Mouse (Mus musculus): ENCODE measurements at regions not wholly inside any gene's neighbourhood (a gene's known extent, or its start where the extent isn't known, plus 50 kb on each side); places are given as distances from the start of the nearest gene placed in this dataset.
"Not testable (repeated sequence)": the region's sequence is repeated elsewhere in the genome, so short reads cannot be mapped to it uniquely, and the experiment has no call there.

DNA sequence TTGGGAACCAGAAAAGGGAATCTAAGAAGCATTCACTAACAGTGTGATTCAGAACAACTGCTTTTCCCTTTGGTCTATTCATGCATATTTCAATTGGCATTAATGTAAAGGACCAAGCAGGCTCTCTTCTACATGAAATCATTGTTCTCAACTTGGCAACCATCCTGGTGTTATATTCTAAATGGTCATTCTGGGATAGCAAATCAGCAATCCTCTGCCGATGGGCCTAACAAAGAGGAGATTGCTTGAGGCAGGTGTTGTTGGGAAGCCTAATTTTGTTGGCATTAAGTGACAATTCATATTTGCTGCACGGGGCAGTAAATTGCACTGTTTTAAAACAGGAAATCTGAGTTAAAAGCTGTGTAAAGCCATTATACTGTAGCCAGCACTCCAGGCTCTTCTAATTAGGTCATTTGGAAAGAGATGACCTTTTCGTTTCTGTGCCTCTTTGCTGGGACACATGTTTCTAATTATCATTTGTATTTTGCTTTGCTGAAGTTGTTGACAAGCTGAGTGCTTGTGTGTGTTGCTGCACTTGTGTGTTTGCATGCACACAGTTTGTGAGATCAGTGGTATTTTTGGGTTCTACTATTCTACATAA lies 275.4 kb downstream of the Cetn3 start:
- in situ Hi-C loops (cut with MseI, MboI) = no loop called here

DNA sequence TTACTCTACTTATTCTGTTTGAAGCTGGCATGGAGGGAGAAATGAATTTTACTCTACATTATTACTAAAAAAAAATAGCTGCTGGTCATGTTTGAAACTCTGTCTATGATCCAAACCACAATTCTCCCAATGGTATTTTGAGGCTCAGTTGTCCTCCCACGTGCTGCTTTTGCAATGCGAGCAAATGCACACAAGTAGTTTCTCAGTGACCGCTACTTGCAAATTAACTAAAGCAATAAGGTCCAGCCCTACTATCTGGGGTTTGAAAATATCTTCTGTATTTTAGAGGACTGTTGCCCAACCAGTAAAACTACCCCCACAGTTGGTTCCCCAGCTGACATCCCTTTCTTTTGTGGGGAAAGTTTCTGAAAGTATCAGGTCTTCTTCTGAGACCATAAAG lies 276.0 kb downstream of the Cetn3 start:
- in situ Hi-C loops (cut with MseI, MboI) = no loop called here

DNA sequence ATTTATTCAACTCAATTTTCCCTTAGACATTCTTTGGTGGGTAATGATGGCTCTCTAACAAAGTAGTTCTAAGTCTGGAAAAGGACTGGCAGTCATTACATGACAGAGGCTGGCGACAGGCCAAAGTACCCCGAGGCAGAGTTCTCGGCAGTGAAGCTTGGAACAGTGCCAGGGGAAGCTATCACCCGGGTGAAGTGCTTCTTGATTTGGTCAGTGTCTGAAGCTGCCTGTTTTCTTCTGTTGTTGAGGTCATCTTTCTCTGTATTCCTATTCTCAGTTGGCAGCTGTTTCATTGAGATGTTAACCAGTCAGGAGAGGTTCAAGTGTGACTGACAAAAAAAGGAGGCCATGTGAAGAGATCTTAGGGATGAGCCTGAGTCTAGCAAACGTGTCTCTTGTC lies 276.6 kb downstream of the Cetn3 start:
- in situ Hi-C loops (cut with MseI, MboI) = no loop called here

DNA sequence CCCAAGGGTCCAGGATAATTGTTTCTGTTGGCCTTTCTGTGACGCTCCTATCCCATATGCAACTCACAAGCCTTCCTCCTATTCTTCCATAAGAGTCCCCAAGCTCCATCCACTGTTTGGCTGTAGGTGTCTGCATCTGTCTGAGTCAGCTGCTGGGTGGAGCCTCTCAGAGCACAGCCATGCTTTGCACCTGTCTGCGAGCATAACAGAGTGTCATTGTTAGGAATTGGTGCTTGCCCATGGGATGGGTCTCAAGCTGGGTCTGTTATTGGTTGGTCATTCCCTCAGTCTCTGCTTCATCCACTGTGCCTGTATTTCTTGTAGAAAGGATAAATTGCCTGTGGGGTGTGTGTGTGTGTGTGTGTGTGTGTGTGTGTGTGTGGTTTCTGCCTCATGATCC lies 281.0 kb downstream of the Cetn3 start:
- in situ Hi-C loops (cut with MseI, MboI) = not testable (repeated sequence)

DNA sequence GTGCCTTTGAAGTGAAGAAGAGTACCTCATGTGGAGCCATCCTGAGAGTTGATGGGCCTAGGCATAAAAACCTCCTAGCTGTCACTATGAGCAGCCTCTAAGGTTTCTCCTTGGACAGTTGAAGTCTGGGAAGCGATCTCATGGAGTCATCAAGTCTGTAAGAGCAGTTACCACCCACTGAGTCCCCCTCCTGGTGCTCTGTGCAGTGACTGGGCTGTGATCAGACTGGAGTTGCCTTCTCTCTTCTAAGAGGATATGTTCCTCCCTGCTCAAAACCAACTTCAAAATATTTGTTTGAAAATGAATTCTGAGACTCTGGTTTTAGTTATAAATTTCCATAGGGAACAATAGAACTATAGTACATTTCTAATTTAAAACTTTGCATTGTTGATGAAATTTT lies 283.3 kb downstream of the Cetn3 start:
- in situ Hi-C loops (cut with MseI, MboI) = no loop called here

DNA sequence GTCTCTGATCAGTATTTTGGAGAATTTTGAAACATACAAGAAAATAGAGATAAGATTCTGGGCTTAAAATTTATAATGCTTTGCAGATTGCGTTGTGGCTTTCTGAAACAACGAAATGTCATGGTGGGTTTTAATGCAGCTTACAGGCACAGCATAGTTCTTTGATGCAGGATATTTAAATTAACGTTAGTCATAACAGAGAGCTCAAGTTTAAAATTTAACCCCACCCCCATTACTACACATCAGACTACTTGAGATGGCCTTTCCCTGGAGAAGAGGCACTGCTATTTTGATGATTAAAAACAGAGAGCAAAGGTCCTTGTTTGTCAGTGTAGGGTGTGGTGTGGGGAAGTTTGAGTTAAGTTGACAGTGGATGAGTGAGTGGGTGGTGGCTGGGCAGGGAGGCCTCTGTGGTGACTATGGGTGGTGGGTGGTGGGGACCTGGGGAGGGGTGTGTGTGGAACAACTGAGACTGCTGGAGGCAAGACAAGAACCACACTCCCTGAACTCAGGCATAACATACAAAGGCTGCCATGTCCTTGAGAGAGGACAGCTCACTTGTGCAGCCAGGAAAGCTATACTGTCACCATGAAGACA lies 283.9 kb downstream of the Cetn3 start:
- in situ Hi-C loops (cut with MseI, MboI) = no loop called here

DNA sequence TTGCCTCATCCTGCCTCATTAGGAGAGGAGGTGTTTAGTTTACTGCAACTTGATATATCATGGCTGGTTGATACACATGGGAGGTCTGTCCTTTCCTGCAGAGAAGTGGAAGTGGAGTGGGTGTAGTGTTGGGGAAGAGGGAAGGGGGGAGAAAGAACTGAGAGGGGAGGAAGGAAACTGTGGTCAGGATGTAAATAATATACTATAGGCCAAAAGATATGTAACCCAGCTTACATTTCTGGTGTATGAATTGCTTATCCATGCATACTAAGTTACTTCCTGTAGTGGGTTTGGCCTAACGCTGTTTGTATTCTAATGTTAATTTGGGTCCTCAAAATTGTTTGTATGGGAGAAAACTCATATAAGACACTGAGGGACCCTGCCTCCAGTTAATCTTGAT lies 289.6 kb downstream of the Cetn3 start:
- in situ Hi-C loops (cut with MseI, MboI) = no loop called here

DNA sequence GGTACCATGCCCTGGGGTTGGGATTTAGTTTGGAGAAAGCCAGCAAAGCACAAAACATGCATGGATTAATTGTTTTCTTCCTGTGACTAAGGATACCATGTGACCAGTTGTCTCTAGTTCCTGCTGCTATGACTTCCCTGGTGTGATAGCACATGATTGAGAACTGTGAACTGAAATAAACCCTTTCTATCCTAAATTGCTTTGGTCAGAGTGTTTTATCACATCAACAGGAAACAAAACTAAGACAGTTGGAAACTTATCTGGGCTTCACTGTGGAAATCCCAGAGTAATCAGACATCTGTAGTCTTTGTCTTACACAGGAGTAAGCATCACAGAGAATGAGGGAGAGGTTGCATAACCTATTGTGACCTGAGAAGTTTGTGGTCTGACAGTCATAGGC lies 290.5 kb downstream of the Cetn3 start:
- in situ Hi-C loops (cut with MseI, MboI) = no loop called here

DNA sequence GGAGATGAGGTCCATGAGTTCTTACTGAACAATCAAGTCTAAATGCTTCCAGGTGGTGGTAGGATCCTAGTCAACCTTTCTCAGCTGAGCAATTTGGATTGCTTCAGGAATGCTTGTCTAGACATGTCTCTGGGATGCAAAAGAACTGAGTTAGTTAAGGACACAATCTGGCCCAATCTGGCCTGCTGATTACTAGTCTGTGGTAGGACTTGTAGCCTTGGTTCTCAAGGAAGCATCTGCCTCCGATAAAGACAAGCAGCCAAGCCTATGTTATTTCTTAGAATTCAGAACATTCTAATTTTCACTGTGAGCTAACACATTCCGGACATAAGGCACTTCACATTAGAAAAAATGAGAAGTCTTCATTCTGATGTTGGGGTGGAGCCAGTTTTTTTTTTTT lies 298.5 kb downstream of the Cetn3 start:
- in situ Hi-C loops (cut with MseI, MboI) = no loop called here

DNA sequence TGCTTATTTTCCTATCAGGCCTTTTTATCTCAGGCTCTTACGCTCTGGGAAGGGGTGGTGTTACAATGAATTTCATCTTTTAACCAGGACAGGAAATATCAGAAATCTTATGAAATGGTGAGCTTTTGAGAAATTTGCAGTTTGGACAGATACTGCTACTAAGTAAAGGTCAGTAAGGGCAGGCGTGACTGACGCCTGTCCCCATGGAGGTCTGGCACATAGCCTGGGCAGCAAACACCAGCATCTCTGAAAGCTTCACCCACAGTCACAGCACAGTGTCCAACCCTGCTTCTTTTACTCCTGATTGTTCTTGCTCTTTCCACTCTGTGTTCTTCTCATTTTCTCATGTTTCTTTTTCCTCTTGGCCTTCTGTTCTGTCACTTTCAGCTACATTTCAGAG lies 304.8 kb downstream of the Cetn3 start:
- in situ Hi-C loops (cut with MseI, MboI) = no loop called here

DNA sequence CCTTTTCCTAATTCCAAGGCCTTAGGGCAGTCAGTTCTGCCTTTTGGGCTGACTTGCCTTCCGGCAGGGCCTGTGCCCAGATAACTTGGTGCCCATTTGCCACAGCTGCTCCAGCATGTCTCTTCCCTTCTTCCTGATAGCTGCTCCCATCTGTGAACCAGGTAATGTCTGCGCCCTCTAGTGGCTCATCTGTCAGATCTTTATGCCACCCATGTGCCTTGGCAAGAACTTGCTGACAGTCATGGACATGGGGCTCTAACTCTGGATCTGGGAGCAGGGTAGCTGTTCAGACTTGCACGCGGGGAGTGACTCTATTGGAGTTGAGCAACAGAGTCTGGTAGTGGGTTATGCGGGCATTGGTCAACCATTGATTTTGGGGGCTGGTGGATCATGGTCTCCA lies 309.3 kb downstream of the Cetn3 start:
- in situ Hi-C loops (cut with MseI, MboI) = no loop called here

DNA sequence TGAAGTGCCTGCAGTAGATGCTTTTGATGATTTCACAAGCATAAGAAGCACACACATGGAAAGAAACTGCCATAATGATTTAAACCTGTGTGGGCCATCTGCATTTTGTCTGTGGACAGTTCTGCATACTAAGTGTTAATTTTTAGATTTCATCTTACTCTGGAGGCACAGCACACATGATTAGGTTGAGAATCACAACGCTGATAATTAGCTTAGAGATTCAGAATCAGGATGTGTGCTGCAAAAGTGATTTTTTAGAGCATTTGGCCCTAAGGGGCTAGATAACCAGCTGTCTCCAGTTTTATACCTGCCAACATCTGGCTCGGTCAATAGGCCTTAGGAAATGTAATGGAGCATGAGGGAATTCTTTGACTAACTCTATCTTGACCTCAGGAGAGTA lies 323.2 kb downstream of the Cetn3 start:
- in situ Hi-C loops (cut with MseI, MboI) = no loop called here

DNA sequence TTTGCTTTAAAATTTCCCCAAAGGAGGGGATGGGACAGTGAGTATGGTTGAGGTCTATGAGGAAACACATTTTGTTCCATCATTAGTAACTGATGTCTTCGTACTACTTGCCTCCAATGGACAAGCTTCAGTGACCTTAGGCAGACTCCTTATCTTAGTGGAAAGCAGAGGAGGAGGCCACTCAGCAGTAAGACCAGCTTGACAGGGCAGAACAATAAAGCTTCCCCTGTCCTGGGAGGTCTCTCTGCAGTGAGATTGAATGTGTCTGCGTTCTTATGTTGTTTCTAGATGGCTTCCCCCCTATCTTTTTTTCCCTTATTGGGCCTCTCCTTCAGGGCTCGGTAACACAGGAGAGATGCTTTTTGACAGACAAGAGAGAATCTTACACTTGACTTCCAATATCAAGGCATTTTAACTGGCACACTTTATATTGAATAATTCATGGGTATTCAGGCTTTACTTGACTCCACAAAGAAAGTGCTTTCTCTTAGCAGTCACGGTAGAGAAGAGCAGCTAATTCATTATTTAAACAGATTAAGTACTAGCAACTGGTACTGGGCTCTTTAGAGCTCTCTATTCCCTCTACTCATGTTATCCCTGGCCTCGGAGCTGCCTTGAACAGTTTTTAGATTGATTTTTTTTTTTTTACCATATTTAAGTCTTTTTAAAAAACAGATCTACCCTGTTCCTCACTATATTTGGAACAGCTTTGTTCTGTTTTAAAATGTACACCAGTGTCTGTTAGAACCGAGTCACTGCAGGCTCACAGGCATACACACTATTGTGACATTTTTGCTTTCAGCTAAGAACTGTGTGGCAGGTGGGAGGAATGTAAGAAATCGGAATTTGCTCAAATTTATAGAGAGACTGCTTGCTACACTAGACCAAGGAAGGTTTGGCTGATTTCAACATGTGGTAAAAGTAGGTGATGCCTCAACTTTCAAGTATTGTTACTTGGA lies 347.2 kb downstream of the Cetn3 start:
- in situ Hi-C loops (cut with MseI, MboI) = no loop called here

All from mouse trophoblast stem cell (cell line).